Mouse (Mus musculus) gastrocnemius, postnatal 14 days (tissue): ENCODE measurements around the gene Rpgr. TPM values are rescaled to one million over a fixed set of nuclear protein-coding genes. Genes with fewer than 3 reads are reported as not detected.

Source experiments
- DNase-seq: peaks from one replicate; pipeline ENCODE4 v3.0.0; 2021; ENCODE audit warnings: mixed read lengths
- intact Hi-C: fragments of 180-260 bp; cut with DNase I; formaldehyde crosslinking; loops from one replicate; pipeline ENCODE4 v1.15.1; 2025; ENCODE audit warnings: low total_unique reads
- long read RNA-seq, 2 experiments: library from polyadenylated mRNA; stranded (forward); transcript quantifications; one replicate each; pipeline ENCODE4 v2.0.0; 2021
- total RNA-seq, 2 experiments: library from RNA; stranded (reverse); gene quantifications; 2 replicates each; pipeline ENCODE4 v1.2.3; 2021

Gene Rpgr
- total RNA-seq = 1 to 10 TPM; 2.0 to 2.1 TPM
- long read RNA-seq, experiment 1, partial matches to known transcripts = 0 of 1 reads
- long read RNA-seq, experiment 1, other reads (novel, unspliced or antisense) = 0 of 1 reads
- long read RNA-seq, experiment 2, partial matches to known transcripts = 0 of 4 reads
- long read RNA-seq, experiment 2, other reads (novel, unspliced or antisense) = 1 of 4 reads

GRCm38 (mm10) chrX:10216410-10216949, at the start of gene Rpgr:
Gene Rpgr (minus strand): TSS chrX:10216920.
- intact Hi-C loops = no loop called here
- DNase-seq = peak; percentile 91

DNA sequence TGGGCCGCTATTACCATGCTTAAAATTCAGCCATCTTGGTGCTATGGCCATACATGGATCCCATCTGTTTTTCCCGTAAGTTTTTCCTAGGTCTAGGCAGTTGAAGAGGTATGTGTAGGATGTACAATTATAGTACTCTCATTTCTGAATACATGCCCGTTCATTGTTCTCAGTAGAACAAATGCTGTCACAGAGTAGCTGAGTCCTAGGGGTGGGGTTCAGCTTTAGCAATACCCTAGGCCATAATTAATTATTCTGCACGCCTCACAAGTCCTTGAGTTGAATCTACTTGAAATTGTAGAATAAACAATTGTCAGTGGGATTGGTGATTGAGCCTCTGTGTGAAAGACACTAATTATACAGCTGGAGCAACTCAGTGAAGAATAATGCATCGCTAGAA, 41.5 kb upstream of the Rpgr start:
- intact Hi-C loops = no loop called here
- no peak for DNase-seq

- no peak for DNase-seq
- intact Hi-C loops = no loop called here
Observed at GRCm38 (mm10) chrX:10257774-10258173, 41.1 kb upstream of the Rpgr start.

- DNase-seq = no peak
- intact Hi-C loops = no loop called here
Observed at GRCm38 (mm10) chrX:10251852-10252504, 35.3 kb upstream of the Rpgr start, which contains the start of gene Otc. Gene Otc (plus strand): TSS chrX:10252305.

- no peak for DNase-seq
- intact Hi-C loops = no loop called here
Observed at GRCm38 (mm10) chrX:10251357-10251756, 34.6 kb upstream of the Rpgr start.

- intact Hi-C loops = no loop called here
- DNase-seq = no peak
Observed at GRCm38 (mm10) chrX:10243916-10244315, 27.2 kb upstream of the Rpgr start.

GRCm38 (mm10) chrX:10239515-10239914, 22.8 kb upstream of the Rpgr start:
- DNase-seq = no peak
- intact Hi-C loops = no loop called here

DNA sequence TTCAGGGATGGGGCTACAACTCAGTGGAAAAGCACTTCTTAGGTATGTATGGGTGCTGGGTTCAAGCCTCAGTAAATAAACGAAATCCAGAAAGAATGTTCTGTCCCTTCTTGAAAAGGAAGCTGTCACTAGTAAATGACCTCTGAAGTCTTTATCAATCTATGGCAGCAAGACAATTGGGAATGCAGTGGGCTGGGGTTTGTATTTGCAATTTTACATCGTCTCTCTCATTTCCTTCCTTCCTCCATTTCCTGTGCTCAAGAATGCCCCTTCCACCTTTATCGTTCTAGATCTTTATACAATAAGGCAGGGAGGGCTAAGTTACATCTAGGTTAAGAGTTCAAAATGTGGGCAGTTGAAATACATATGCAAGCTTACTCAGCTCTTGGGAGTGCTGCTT, 17.9 kb upstream of the Rpgr start:
- intact Hi-C loops = no loop called here
- no peak for DNase-seq

- intact Hi-C loops = no loop called here
- DNase-seq = no peak
Observed at GRCm38 (mm10) chrX:10233051-10233450, 16.3 kb upstream of the Rpgr start.

- no peak for DNase-seq
- intact Hi-C loops = no loop called here
Observed at GRCm38 (mm10) chrX:10219281-10219680, 2.6 kb upstream of the Rpgr start.

DNA sequence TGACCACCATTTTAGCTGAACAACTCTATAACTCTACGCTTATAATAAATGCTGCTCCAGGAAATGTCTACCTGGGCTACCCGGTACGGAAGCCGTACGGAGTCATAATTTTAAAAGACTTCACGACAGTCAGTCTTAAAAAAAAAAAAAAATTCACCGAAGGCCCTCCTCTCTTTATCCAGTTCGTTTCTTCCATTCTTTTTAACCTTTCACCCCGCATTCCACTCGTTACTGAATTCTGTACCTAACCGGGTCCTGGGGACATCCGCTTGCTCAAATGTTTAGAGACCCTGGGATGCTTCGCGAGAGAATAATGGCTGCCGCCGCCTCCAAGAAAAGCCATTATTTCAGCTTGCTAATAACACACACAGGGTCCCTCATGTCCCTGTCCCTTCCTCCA, 748 bp downstream of the Rpgr start:
- no peak for DNase-seq
- intact Hi-C loops = no loop called here

DNA sequence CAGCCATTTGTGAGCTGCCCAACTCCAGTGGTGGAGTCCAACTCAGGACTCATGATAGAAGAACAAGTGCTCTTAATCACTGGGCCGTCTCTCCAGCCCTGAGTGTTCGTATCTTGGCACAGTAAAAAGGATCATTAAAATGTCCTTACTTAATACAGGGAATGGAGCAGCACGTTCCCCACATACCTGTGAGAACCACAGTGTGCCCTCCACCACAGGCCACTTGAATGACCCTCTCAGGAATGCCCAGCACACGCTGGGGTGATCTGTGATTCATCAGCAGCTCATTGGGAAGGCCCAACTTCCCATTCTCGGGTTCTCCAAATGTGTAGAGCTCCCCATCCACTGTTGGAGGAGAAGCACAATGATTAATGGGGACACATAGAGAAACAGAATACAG, 10.8 kb downstream of the Rpgr start:
- no peak for DNase-seq
- intact Hi-C loops = no loop called here

- DNase-seq = peak; percentile 35
- intact Hi-C loops = no loop called here
Observed at GRCm38 (mm10) chrX:10201289-10201688, 15.4 kb downstream of the Rpgr start.

DNA sequence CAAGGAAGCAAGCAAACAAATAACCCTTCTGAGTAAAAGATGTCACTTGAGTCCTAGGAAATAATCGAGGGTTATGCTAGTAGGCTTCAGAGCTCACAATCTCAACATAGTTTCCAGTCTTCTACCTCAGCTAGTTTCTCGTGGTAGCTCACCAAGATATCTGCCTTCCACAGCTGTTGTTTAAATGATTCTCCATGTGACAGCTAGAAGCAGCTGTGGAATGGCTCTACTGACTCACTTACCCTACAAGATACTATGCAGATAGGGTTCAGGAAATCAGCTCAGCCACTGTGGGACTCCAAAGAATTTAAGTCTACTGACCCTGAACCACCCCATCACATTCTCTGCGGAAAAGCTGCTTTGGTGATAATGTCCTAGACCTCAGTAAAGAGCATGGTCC, 64.3 kb downstream of the Rpgr start:
- intact Hi-C loops = no loop called here
- DNase-seq = no peak

DNA sequence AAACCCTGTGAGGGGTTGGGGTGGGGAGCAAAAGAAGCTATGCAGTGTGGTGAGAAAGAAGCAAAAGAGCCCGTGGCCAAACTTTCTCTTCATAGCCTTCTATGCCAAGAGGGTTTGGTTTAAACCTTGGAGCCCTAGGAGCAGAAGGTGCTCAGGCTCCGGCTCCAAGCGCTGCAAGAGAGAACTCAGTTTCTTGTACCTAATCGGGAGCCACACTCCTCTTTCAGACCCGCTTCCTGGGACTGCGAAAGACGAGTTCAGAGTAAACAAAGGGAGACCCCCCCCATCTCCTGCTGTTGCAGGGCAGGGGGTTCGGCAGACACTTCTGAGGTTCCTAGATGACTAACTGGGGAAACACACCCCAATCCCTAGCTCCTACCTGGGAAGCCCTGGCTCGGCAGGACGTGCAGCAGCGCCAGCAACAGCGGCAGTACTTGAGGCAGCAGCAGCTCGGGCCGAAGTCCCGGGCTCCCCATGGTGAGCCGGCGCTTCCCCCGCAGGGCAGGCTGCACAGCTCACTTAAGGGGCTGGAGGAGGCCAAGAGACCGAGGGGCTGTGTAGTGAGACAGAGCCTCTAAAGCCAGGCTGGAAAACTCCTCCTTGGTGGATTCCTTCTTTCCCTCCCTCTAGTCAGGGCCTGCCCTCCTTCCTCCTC, 99.5 kb downstream of the Rpgr start, which contains the start of gene Srpx:
Gene Srpx (minus strand): TSS at position 645 of the 655 bp plus-strand sequence.
- DNase-seq = peak; percentile 13
- intact Hi-C loops = no loop called here

DNA sequence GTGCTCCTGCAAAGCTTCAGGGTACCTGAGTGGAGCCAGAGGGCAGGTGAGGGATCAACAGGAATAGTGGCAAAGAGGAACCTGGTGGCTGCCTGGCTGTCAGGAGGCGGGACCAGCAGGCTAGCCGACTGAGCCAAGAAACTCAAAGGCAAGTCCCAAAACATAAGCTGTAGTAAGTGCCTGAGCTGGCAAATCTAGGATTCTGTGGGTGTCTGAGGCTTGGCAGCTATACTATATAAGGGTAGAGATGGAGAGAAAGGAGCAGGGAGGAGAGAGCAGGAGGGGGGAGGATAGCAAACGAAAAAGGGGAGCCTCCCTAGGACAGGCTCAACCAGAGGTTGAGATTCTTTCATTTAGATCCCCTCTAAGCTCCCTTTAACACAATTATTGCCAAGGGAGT, 100.9 kb downstream of the Rpgr start:
- DNase-seq = no peak
- intact Hi-C loops = no loop called here

GRCm38 (mm10) chrX:10110736-10111135, 106.0 kb downstream of the Rpgr start:
- no peak for DNase-seq
- intact Hi-C loops = no loop called here

DNA sequence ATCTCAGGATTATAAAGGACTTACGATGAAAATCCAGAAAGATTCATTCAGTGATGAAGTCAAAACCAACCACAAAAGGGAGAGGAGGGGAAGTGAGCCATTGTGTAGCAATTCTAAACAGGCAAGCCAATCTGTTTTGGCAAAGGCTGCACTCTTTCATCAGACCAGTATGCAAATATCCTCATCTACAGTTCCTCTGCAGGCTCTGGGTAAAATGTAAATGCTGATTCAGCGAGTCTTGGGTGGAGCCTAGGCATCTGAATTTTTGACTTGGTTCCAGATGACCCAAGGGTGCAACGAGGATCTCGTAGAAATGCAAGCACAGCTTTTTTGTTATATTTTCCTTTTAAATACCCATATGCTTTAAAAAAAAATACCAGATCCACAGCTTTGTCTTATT, 108.2 kb downstream of the Rpgr start:
- DNase-seq = no peak
- intact Hi-C loops = no loop called here

- no peak for DNase-seq
- intact Hi-C loops = no loop called here
Observed at GRCm38 (mm10) chrX:10105475-10105874, 111.2 kb downstream of the Rpgr start.

GRCm38 (mm10) chrX:10102739-10103138, 114.0 kb downstream of the Rpgr start:
- DNase-seq = no peak
- intact Hi-C loops = no loop called here

DNA sequence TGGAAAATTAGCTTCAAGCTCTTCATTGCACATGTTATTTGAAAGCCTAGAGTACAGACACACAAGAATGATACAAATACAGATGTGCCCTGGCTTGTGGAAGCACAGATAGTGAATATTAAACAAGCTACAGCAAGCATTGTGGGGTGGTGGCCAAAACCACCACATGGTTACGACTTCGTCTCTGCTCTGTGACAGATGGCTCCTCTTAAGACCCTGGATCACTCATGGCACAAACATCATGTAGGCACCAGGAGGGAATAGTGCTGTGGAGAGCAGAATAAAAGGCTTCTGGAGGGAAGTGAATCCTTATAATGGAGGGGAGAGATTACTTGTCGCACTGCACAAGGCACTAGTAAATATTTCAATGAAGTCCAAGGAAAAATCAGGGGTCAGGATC, 120.9 kb downstream of the Rpgr start:
- DNase-seq = no peak

More for the DNA sequence above, 120.9 kb downstream of the Rpgr start:
- intact Hi-C loops = no loop called here
